Mouse (Mus musculus): ENCODE results near the gene Gm47289.

GRCm38 (mm10) chr9:119144696-119145095 lies 14.3 kb upstream of the Gm47289 start:
- TF ChIP-seq CTCF (IDR thresholded peaks at IDR 0.05) (no peak), EP300 (IDR thresholded peaks at IDR 0.05; ENCODE audit: insufficient read depth, low read depth, low read length) (no peak), POLR2A (IDR thresholded peaks at IDR 0.05; ENCODE audit: insufficient read depth, low read depth, low read length) (no peak)
